Mouse (Mus musculus) spleen, adult 2 months (tissue): ENCODE measurements around the gene Cd160.

ENCODE experiments used
- CTCF ChIP-seq: fragments of 200-500 bp; IDR thresholded peaks from 2 replicates; pipeline ENCODE4 v1.5.1; 2011; ENCODE audit warnings: mild to moderate bottlenecking, inconsistent platforms; ENCODE audit not compliant: insufficient read depth, insufficient read length, insufficient replicate concordance; ENCODE audit errors: extremely low read depth
- POLR2A ChIP-seq: fragments of 200-500 bp; IDR thresholded peaks from 2 replicates; pipeline ENCODE4 v1.6.1; 2011; ENCODE audit warnings: low read depth, low read length, inconsistent platforms

DNA sequence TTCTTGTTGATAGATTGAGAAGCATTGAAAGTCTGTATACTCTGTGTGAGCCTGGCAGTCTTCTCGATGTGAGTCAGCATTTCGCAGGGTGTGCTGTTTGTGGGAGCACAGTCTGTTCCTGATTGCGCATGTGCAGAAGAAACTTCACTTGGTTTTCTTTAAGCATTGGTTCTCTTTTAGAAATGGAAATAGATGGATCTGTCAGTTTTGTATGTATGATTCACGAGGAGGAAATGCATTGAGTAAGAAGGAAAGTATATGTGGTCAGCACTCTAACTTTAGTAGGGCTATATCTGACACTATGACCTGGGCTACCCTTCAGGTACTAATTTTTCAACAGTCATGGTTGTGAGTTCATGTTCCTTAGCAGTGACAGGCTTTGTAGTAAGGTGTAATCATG is 69.5 kb downstream of the Cd160 start:
- TF ChIP-seq POLR2A (no peak), CTCF (no peak)
